Mouse (Mus musculus) frontal cortex, postnatal 25 days (tissue): ENCODE measurements around the gene Osbpl10.
"Not testable (repeated sequence)": the region's sequence is repeated elsewhere in the genome, so short reads cannot be mapped to it uniquely, and the experiment has no call there.

Source experiments
- DNase-seq, 2 experiments: peaks; one replicate each; pipeline ENCODE4 v3.0.0; 2022; ENCODE audit warnings: low spot score in 2 of 2

The Osbpl10 gene

DNA sequence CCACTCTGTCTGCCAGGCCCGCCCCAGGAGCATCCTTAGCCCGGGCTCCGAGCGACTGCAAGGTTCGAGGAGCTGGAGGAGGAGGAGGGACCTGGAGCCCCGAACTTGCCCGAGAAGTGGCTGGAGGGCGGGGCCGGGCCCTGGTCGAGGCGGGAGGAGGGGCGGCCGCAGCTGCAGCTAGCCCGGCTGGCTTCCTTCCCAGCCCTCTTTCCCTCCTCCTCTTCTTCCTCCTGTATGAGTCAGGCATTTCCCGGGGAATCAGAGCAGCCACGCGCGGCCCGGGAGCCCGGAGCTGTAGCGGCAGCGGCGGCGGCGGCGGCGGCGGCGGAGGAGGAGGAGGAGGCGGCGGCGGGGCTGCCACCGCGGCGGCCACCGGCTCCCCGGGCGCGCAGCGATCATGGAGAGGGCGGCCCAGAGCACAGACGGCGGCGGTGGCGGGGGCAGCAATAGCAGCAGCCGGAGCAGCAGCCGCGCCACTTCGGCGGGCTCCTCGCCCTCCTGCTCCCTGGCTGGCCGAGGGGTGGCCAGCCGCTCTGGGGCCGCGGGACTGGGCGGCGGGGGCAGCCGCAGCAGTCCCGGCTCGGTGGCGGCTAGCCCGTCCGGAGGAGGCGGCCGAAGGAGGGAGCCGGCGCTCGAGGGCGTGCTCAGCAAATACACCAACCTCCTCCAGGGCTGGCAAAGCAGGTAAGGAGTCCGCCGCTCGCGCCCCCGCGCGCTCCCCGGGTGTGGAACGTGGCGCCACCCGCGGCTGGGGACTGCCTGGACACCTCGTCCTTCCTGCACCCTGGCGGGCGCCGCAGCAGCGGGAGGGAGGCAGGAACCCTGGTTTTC lies at the start of gene Osbpl10:
Osbpl10 (plus strand) TSS at position 289 of the 831 bp plus-strand sequence.
- peak; percentile 55 to 69 for DNase-seq

DNA sequence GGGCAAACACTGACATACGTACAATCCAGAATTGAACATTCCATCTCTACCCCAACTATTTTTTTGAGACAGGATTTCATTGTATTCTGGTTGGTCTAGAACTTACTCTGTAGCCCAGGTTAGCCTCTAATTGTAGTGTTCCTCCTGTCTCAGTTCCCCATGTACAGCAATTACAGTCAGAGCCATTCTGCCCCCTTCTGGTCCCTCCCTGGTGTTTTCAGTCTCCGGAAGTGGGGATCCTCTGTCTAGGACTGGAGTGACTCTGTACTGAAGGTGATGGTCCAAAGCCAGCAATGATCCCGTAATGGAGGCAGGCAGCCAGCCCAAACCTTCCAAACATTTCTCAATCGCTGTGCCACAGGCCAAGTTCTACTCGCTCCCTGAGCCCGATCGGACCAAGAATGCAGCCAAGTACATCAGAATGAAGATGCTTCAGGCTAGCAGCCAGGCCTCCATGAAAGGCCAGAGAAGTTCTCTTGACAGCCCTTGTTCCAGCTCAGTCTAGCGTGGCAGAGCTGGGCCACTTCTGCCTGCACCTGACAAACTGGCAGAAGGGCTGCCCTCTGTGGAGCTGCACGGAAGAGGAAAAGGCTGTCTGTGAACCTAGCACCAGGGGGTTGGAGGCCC lies 47.8 kb upstream of the Osbpl10 start:
- DNase-seq: no peak

DNA sequence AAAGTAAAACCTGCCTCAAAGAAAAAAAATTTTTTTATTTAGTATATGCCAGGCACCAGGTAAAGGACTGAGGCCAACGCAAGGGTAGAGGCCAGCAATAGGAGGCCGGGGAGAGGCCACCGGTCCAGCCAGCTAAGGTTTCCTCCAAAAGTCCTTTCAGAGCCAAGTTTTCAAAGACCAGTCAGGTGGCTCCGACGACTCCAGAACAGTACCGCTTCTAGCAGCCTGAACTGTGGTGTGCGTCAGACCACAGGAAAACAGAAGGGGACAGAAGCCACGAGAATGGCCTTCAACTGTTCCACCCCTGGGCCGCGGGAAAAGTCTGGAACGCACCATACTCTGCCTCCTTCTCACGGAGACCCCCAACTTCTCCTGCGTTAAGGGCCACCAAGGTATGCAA lies 45.8 kb upstream of the Osbpl10 start:
- no peak for DNase-seq

DNA sequence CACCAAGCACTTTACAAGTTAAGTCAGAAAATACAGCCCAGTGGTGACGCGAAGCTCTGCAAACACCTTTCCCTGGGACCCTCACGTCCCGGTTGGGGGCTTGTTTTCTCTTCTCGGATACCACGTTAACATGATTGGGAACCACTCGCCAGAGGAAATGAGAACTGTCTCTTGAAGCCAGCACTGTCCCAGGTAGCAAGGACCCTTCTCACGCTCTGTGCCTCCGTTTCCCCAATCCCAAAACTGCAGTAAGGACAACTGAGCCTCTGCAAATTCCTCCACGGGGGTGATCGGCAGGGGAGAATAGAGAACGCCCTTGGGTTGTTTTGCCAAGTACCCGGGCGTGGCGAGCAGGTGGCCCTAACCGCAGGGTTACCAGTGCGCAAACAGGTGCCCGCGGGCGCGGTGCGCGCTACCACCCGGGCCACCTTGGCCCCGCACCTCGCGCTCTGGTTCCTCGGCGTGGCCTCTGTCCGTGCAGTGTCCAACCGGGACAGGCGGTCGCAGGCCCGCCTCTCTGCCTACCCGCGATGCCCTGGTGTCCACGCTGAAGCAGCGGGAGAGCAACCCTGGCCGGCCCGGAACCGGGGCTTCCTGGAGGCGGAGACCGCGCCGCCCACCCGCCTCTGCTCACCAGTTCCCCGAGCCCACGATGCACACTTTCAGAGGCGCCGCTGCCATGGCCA lies 45.2 kb upstream of the Osbpl10 start:
- DNase-seq: no peak

DNA sequence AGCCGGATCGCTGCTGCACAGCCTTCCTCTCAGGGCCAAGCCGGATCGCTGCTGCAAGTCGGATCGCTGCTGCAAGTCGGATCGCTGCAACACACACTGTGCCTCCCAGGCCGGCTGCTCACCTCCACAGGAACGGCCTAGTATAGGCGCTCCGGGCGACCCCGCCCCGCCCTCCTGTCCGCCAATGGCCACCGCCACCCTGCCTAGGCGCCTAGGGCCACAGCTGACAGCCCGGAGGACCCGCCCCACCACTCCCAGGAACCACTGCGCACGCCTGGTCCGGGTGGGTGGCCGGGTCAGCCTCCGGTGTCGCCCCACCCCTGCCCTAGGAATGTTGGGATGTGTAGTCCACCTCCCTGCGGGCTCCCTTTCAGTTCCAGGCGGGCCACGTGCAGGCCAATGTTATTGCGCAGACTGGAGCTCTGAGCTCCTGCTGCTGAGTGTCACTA lies 44.6 kb upstream of the Osbpl10 start, which contains the start of gene Gpd1l:
Gpd1l (minus strand) TSS at position 265 of the 449 bp plus-strand sequence.
- peak; percentile 86 to 93 for DNase-seq

DNA sequence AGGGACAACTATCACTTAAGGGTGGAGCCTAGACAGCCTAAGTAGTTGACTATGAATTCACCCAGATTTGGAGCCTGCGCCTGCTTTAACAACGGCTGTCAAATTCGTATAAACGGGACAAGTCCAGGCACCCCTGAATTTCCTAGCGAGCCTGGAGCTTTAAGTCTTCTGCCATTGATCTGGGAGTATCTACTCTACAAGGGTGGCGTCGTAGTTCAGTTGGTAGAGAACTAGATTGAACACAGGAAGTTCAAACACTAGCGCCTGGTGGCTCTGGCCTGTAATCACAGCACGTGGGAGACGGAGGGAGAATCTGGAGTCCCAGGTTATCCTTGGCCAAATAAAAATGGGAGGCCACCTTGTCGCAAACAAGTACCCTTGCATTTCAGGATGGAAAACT lies 44.1 kb upstream of the Osbpl10 start:
- DNase-seq: no peak

DNA sequence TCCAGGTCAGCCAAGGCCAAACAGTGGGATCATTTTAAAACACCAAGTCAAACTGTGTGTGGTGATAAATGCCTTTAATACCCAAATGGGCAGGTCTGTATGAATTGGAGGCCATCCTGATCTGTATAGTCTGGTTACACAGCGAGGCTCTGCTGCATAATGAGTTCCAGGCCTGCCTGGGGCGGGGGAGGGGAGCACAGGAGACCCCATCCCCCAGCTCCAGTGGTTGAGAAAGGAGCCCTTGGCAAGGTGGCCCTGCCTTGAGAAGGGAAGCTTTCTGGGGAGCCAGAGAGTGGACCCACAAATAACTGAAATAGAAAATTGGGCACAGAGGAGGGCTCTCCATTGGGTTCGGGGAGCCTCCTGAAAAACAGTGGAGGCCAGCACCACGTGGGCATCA lies 43.0 kb upstream of the Osbpl10 start:
- DNase-seq: no peak

DNA sequence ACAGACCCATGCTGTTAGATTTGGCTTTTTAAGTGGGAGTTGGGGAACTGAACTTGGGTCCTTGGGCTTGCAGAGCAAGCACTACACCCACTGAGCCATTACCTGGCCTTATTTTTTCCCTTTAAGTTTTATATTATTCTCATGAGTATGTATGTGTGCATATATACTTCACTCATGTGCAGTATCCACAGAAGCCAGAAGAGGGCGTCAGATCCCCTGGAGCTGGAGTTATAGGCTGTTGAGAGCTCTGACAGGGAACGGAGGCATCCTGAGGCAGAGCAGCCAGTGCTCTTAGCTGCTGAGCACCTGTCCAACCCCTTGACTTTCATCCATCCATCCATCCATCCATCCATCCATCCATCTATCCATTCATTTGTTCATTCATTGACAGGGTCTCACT lies 41.7 kb upstream of the Osbpl10 start:
- DNase-seq: no peak

DNA sequence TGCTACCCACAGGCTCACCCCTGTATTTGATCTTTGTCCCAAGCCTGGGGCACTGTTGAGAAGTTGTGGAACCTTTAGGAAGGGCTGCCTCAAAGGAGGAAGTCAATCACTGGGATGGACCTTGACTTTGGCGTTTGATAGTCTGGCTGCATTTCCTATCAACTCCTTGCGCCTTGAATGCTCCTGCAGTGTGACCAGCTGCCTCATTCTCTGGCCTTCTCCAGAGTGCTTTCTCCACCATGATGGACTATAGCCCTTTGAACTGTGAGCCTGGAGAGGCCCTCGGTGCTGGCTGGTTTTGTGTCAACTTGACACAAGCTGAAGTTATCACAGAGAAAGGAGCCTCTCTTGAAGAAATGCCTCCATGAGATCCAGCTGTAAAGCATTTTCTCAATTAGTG lies 33.7 kb upstream of the Osbpl10 start:
- no peak for DNase-seq

DNA sequence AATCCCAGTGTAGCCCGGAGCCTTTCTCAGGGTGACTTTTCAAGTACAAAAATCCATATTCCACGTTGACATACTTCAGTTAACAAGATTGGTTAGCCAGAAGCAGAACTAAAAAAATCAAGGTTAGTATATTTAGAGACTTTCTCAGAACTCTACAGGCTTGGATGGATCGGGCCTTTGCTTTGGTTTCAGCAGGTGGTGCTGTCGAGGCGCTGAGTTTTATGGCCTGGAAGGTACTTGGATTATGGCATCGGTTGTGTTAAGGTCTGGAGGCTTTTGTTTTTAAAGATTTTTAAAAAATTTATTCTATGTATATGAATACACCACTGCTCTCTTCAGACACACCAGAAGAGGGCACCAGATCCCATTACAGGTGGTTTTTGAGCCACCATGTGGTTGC lies 32.8 kb upstream of the Osbpl10 start:
- no peak for DNase-seq

DNA sequence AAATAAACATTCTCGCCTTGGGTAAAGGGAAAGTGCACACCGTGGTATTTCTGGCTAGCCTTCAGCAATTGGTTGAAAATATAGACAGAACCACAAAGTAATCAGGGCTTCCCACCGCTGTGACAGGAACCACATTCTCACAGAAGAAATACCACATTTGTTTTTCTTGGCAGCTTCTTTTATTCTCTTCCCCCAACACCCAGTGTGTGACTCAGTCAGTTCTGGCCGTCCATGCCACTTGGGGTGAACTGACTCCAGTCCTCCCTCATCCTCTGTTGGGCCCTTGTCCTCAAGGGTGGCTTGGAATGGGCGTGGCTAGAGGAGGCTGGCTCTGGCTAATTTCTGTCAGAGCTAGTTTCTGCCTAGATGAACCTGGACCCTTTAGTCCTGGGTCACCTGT lies 30.0 kb upstream of the Osbpl10 start:
- DNase-seq: no peak

DNA sequence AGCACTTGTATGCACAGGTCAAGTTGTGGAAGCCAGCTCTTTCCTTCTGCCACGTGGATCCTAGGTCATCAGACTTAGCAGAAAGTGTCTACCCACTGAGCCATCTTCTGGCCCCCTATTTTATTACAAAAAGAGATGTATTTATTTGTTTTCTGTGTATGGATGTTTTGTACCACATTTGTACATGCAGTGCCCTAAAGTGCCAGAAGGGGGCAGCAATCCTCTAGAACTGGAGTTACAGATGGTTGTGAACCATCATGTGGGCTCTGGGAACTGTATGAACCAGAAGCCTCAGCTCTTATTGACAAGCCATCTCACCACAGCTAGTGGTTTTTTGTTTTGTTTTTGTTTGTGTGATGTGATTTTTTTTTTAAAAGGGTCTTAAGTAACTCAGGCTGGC lies 25.5 kb upstream of the Osbpl10 start:
- DNase-seq: no peak

DNA sequence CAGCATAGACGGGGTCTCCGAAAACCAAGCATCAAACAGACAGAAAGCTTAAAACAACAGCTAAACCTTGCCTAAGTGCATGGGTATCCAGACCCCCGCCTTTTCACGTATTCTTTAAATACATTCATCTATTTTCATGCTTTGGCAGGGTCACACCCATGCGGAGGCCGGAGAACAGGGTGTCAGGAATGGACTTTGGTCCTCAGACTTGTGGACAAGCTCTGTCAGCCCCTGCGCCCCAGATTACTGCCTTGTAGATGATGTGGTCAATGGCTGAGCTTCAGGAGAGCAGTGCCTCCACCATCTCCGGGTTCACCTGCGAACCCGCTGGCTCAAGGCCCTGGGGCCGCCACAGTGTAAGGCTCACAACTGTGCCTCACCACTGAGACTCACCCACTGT lies 23.0 kb upstream of the Osbpl10 start:
- no peak for DNase-seq

DNA sequence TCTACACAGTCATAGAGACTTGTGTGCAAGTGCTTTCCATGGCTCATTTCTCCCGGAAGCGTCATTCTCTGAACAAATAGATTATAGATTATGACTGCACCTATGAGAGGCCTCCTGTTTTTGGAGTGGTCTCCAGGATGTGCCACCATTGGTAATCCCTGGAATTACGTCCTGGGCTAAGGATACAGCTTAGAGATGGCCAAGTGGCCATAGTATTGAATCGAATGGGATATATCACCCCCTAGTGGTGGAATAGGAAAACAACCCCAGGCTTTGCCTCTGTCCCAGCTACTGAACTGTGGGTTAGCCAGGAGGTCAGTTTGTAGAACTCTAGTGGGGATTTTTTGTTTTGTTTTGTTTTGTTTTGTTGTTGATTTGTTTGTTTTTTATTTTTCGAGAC lies 21.4 kb upstream of the Osbpl10 start:
- no peak for DNase-seq

DNA sequence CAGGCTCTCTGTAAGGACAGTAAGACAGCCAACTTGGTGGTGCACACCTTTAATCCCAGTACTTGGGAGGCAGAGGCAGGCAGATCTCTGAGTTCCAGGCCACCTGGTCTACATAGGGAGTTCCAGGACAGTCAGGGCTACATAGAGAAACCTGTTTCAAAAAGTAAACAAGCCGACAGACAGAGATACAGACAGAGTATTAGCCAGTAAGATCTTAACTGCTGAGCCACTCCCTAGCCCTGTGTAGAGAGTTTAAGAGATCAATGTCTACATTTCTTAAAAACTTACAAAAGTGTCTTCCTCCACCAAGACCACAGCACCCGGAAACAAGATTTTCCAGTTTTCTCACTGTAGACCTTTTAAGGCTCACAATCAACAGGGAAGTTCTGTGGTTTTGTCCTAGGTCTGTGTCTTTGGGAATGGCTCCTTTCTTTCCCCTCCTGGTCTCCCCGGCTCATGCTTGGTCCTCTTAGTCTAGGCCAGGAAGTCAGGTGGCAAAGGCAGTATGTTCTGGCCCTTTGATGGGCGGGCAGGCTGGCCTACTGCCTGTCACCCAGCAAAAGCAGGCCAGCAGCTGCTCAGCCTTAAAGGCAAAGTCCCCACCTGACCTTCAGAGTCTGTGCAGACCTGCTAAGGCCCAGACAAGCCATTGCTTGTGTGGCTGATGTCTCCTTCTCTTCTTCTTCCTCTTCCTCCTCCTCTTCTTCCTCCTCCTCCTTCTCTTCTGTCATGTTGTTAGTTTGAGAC lies 18.2 kb upstream of the Osbpl10 start:
- no peak for DNase-seq

DNA sequence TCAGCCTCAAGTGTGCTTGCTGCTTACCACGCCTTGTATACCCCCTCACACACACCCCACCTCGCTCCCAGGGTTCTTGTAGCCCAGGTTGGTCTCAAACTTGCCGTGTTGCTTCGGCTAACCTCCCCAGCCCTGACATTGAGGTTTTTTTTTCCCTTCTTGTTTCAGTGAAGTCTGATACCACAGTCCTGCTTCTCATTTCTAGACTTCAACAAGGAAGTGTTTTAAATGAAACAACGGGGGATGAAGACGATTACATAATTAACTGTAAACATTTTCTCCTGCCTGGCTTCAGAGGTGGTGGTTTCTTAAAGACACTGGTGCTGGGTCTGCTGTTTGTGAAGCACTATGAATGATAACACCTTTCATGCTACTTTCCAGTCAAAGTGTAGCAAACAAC lies 17.5 kb upstream of the Osbpl10 start:
- no peak for DNase-seq

DNA sequence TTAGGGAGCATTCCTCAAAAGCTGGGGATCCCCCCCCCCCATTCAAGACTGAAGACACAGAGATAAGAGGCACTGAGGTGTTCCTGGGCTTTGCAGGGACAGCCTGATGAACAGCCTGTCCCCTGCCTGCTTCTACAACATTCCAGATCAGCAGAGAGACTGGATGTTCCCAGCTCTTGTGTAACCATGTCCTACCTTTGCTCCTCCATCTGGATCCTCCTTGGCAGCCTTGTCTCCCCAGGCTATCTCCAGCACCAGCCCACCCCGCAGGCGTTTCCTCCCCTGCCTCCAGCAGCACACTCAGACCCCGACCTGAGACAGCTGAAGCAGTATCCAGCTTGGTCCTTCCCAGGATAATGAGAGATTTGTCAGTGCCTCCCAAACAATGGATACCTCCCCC lies 14.3 kb upstream of the Osbpl10 start:
- DNase-seq: no peak

DNA sequence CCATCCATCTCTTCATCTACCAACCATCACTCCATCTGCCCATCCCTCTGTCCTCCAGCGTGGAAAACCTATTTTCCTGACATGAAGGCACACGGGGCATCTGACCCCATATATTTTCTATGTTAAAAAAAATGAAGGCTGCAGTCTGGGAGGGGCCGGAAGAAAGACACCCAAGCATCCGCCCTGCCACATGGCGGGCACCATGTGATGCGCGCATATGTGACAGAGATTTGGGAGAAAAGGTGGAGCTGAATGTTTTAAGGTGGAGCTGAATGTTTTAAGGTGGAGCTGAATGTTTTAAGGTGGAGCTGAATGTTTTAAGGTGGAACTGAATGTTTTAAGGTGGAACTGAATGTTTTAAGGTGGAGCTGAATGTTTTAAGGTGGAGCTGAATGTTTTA lies 12.1 kb upstream of the Osbpl10 start:
- DNase-seq: not testable (repeated sequence)

DNA sequence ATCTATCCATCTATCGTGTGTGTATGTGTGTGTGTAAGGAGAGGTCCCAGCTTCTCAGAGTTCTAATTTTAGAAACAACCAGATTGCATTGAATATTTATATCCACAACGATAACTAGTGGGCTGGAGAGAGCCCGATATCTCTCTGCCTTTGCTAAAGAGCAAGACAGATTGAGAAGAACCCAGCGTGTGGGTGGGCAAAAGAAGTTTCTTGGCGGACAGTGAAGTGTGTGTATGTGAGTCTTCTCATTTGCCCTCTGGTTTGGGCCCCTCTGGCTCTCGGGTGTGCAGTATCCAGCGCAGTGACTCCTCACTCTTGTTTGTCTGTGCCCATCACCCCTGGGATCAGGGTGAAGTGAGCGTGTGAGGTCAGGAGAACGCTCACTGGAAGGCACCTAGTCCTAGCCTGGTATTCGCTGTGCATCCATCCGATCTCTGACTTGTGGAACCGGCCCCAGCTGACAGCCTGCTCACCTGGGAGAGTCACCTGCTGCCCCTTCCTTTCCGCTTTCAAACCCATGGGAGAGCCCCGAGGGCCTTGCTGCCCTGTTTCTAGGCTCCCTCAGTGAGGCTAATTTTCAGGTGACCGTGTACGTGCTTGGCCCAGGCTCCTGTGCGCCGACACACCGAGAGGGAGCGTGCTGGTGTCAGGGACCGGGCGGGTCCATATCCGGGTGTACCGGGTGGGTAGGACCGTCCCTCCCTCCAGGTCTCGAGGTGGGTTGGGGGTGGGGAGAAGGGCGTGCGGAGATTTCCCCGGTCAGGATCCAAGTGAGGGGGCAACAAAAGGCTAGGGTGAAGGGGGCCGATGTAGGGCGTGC lies 698 bp upstream of the Osbpl10 start:
- DNase-seq: peak in 1 of 2 experiments; percentile 41

DNA sequence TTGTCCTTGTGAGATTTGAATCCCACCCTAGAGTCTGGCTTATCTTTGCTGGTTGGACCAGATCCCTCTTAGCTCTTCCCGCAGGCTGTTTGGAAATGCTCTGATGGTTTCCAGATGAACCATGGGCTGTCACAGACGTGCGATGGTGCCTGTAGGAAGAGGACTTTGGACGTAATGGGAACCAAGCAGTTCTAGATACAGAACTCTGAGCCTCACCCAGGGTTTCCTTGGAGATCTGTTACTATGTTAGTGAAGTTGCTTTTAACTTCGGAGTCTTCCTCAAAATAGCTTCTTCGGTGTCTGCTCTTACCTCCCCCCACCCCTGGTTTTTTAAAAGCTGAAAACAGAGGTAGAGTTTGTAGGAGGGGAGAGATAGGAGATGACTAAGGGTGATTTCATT lies 1.6 kb downstream of the Osbpl10 start:
- no peak for DNase-seq

DNA sequence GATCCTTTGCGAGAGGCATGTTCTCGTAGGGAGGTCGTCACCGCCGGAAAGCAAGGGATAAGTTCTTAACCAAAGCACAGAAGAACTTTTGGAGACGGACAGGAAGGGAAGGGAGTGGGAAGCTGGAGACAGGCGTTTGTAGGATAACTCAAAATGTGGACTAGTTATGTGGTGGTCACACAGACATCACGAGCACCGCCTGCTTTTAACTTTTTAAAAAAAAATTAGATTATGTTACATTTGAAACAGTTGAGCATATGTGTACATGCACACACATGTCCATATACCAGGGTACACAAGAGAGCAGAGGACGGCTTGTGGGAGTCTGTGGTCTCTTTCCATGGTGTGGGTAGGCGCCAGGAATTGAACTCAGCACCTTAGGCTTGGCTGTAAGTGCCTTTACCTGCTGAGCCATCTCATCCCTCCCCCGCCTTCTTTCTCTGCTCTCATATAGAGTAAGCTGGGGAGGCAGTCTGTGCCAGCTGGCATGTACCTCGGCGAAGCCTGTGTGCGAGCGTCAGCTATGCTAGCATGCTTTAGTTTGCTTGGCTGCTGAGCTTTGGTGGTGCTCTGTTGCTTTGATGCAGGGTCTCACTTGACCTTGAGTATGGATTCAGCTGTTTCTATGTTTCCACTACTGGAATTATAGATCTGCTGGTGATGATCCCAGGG lies 4.5 kb downstream of the Osbpl10 start, which contains the start of gene Rps27rt:
Rps27rt (minus strand) TSS at position 51 of the 672 bp plus-strand sequence.
- DNase-seq: no peak
